Mouse (Mus musculus): Measurements from ENCODE around the gene Gss.

- no peak for TF ChIP-seq CTCF (IDR thresholded peaks at IDR 0.05; ENCODE audit: control insufficient read depth, insufficient read depth, low read length)
- no peak for TF ChIP-seq POLR2A (IDR thresholded peaks at IDR 0.05; ENCODE audit: borderline replicate concordance, control insufficient read depth, low read depth, low read length)
Measured at GRCm38 (mm10) chr2:155569223-155569807, 23.3 kb downstream of the Gss start.
